Mouse (Mus musculus): ENCODE data around the gene A730061H03Rik.

- TF ChIP-seq GATA1 (IDR thresholded peaks at IDR 0.05; ENCODE audit: borderline replicate concordance, low read length) (no peak), FLI1 (IDR thresholded peaks at IDR 0.05; ENCODE audit: low read length) (no peak)
Measured at GRCm38 (mm10) chr14:55558740-55559448, 1.3 kb downstream of the A730061H03Rik start.
